Mouse (Mus musculus) liver, adult 2 months (tissue): ENCODE measurements around the gene Klhl26.

Source experiments
- CTCF ChIP-seq: fragments of 200-500 bp; IDR thresholded peaks from 2 replicates; pipeline ENCODE4 v1.5.1; 2011; ENCODE audit warnings: low read depth, low read length, control low read depth
- POLR2A ChIP-seq: fragments of 200-500 bp; IDR thresholded peaks from 2 replicates; pipeline ENCODE4 v1.6.1; 2011; ENCODE audit warnings: low read length, control low read depth; ENCODE audit not compliant: insufficient read depth; ENCODE audit errors: extremely low read depth

DNA sequence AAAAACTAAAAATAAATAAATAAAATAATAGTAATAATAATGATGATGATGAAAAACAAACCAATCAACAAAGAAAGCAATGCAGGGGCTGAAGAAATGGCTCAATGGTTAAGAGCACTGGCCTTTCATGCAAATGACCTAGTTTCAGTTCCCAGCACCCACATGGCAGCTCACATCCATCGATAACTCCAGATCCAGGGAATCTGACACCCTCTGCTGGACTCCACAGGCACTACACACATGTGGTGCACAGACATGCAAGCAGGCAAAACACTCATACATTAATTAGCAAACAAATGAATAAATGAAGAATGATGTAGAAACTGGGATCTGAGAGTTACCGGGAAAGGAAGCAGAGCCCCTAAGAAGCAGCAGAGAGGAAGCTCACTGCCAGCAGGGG, 17.1 kb downstream of the Klhl26 start:
- TF ChIP-seq CTCF, result no peak; the same call in 1 of the 2 replicates
- TF ChIP-seq POLR2A, result no peak
